Mouse (Mus musculus): Measurements from ENCODE around the gene Ocln.

The Ocln gene

DNA sequence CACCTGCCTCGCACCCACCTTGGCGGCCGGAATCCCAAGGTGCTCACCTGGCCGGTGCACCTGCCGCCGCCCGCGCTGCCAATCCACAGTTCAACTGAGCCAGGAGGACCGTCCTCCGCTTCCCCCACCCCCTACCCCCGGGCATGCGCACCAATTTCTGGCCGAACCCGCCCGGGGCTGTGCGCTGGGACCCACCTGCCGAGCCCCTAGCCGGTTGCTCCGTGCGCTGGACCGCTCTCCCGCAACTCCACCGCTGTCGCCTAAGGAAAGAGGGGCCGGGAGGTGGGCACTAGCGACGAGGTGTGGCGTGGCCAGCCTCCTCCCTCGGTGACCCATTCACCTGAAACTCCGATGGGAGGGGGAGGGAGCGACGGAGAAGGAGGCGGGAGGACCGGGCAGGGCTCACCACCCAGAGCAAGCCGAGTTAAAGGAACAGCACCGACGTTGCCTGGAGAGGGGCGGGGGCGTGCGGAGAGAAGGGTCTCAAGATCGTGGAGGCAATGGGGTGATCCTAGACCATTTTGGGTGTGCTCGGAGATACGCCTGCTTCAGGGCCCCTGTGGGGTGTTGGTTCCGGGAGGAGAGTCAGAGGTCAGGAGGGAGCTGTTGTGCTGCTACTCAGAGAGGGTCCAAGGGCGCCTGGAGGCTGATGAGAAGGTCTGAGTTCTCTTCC is at the start of gene Ocln:
Ocln (minus strand) TSS at position 350 of the 673 bp plus-strand sequence.
- peak; percentile 43 for DNase-seq (ENCODE audit: low spot score)

DNA sequence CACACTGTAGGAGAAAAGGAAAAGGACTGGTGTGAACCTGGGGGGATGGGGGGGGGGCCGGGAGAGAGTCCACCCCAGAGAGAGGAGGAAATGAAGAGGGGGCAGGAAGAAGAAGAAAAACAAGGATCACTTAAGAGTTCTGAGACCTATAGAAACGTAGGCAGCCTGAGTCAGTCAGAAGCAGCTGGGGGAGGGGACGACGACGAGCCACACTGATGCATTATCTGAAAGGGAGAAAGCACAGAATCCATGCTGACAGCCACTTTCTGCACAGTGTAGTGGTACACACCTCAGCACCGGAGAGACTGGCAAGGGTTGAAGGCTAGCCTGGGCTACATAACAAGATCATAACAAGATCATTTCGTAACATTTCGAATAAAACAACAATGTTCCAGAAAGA is 48.5 kb upstream of the Ocln start:
- DNase-seq (ENCODE audit: low spot score), result no peak

DNA sequence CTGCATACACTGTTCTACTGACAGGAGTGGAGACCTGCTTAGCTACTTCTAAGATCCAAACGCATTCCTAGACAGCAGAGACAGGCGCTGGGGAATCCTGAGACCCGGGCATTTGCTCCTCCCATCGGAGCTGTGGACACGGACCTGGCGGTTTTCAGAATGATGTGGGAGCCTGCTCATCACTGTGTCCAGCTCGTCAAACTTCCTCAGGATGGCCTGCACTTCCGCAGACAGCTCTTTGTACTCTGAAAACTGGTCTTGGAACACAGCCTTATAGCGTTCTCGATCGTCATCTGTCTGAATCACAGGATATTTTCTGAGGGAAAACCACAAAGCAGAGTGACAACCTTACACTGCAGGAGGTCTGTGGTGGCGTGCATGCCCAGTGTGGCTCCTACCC is 47.8 kb upstream of the Ocln start:
- DNase-seq (ENCODE audit: low spot score), result no peak

DNA sequence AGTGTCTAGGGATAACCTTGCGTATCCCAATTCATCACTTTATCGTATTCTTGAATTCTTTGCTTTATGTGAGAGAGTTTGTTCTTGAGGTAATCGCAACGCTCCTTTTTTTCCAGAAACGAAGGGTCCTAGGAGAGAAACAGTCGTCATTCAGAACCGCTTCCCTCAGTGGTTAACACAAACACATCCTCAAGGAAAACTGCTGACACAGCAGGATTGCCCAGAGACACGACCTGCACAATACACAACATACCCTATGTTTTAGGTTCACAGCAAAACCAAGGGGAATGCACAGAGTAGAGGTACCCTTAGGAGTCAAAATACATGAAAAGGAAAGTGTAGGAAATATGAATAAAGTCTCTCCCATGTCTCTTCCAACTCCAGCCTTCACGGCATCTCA is 44.8 kb upstream of the Ocln start:
- no peak for DNase-seq (ENCODE audit: low spot score)

DNA sequence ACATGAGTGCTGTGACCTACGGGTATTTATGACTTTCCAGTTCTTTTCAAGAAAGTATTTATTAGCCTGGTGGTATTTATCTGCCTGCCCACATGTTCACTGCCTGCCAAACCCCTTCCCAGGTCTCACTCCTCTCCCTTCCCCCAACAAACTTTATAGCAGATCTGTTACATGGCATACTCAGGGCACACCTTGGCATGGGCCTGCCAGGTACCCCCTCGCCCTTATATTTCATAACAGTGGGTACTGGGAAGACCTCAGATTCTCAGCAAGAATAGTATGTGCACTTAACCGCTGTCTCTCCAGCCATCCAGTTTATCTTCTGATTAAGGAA is 43.0 kb upstream of the Ocln start:
- DNase-seq (ENCODE audit: low spot score), result no peak

DNA sequence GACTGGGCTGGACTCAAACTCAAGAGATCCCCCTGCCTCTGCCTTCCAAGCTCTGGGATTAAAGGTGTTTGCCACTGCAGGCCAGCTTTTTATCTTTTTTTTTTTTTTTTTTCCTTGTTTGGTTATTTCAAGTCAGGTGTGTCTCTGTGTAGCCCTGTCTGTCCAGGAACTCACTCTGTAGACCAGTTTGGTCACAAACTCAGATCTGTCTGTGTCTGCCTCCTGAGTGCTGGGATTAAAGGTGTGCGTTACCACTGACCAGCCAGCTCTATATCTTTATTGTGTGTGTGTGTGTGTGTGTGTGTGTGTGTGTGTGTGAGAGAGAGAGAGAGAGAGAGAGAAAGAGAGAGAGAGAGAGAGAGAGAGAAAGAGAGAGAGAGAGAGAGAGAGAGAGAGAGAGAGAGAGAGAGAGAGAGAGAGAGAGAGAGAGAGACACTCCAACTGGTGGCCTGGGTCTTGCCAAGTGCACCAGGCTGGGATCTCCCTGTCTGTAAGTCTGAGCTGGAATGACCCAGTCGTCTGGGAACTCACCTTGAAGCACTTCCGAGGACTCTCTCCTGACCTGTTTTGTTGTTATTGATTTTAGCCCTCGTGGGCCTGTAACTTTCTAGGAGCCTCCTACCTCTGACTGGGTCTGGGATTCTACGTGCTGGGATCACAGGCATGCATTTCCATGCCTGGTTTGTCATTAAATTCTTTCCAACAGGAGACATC is 42.5 kb upstream of the Ocln start:
- no peak for DNase-seq (ENCODE audit: low spot score)

DNA sequence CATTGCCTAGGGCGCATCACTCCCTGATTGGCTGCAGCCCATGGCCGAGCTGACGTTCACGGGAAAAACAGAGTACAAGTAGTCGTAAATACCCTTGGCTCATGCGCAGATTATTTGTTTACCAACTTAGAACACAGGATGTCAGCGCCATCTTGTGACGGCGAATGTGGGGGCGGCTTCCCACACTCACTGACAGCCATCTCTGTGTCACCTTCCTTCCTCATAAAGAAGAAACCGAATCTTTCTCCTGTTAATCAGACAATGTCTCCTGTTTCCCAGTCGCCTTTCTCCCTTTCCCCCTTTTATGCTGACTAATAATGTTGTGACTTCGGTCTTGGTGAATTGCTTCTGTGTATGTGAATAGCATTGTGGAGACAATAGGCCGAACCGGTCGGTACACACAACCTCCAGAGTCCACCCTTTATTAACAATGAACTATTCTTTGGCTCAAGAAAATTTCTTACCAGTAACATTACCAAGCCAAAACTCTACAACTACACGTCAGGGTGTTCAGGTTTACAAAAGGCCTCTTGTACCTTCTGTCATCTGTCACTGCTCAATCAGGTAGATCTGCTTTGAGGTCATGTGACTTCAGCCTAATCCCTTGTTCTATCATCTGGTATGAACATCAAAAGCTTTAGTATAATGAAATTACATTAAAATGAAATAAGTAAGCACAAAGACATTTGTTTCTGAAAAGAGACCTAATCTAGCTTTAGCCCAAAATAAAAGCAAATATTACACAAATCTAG is 41.7 kb upstream of the Ocln start:
- peak; percentile 34 for DNase-seq (ENCODE audit: low spot score)

DNA sequence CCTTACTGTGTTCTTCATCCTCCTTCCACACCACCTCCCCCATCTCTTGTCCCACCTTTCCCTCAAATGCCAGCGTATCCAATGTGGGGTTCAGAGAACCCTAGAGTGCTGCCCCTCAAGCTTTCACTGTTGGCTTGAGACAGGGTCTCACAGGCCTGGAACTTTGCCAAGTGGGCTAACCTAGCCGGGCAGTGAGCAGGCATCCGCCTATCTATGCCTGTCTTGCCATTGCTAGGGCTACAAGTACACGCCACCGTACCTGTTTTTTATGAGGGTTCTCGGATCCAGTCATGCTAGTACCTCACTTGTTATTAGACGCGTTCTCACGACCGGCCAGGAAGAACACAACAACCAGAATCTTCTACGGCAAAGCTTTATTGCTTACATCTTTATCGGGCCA is 36.1 kb upstream of the Ocln start:
- DNase-seq (ENCODE audit: low spot score), result no peak

DNA sequence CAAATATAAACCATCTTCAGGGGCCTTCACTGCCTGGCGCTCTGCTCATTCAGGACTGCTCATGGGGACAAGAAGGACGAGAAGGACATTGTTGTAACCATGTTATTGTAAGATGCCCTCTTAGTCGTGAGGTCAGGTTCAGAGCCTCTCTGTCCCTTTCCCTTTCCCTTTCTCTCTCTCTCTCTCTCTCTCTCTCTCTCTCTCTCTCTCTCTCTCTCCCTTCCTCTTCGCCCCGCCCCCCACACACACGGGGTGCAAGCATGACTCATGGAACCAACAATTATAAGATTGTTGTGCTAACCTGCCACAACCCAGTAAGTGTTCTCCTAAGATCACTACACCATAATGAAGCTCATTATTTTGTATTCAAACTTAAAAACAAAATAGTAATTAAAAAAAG is 29.6 kb upstream of the Ocln start:
- DNase-seq (ENCODE audit: low spot score), result no peak

DNA sequence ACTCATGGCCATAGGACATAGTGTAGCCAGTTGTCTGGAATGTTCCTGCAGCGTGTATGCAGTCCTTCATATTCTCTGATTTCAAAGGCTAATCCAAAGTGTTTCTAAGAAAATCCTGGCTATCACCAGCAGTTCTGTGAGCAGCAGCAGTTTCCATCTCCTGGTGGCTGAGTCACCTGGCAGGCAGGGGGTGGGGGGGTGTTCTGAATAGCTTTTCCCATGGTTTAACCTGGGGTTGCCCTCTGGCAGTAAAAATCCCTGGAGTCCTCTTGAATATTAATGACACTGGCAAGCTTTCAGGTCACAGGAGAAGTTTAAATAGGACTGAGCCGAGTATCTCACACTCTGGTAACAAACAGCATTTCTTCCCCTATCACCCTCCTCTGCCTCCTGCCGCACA is 29.2 kb upstream of the Ocln start:
- no peak for DNase-seq (ENCODE audit: low spot score)

DNA sequence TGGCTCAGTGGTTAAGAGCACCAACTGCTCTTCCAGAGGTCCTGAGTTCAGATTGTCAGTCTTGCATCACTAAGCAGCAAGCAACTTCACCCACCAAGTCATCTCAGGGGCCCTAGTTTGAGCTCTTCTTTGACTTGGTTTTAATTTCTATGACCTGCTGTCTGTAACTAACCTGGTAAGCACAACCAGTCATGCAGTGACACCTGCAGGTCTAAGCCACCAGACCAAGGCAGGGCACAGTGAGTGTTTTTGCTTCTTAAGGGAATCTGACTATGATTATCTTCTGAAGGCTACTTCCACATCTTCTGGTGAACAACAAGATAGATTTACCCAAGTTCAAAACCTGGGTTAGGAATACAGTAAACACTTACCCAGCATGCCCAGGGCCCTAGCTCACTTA is 27.4 kb upstream of the Ocln start:
- DNase-seq (ENCODE audit: low spot score), result no peak

DNA sequence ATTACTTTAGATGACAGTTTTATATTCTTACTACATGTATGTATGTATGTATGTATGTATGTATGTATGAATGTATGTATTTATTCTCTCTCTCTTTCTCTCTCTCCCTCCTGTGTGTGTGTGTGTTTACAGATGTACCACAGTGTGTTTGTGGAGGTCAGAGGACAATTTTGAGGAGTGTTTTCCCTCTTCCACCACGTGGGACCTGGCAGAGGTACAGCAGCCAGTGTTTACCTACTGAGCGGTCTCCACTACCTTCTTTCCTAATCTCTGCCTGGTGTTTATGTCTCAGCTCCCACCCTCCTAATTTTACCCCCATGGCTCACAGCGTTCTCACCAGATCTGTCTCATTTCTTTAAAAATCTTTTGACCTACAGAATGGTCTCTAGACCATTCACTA is 26.7 kb upstream of the Ocln start:
- DNase-seq (ENCODE audit: low spot score), result no peak

DNA sequence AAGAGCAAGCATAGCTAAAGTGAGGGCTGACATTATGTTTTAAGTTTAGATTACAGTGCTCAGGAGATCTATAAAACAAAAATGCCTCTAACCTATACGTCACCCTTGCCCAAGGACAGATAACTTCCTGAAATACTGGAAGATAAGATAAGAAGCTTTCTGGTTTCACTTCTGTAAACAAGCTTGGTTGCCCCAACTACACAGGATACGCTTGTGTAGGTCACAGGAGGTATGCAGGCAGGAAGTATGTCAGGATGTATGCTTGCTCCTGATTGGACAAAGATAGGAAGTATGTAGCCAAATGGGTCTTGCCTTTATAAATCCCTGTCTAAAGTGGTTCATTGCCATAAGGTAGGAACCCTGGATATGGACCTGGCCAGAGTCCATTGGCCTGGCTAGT is 23.4 kb upstream of the Ocln start:
- no peak for DNase-seq (ENCODE audit: low spot score)

DNA sequence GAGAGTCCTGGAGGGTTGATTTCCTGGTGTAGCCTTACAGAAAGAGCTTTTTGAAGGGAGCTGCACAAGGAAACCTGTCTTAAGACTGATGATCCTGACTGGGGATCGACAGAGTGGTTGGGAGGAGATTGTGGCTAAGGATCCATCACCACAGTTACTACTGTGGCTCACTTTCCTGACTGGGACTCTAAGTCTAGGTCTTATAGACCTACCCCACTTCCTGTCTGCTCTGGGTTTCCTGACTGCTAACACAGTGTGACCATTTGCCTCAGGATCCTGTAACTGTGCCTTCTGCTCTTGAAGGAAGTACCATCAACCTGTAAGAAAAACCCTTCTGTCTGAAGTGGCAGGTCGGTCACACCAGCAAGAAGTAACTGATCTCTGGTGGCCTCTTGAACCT is 18.2 kb upstream of the Ocln start:
- DNase-seq (ENCODE audit: low spot score), result no peak

DNA sequence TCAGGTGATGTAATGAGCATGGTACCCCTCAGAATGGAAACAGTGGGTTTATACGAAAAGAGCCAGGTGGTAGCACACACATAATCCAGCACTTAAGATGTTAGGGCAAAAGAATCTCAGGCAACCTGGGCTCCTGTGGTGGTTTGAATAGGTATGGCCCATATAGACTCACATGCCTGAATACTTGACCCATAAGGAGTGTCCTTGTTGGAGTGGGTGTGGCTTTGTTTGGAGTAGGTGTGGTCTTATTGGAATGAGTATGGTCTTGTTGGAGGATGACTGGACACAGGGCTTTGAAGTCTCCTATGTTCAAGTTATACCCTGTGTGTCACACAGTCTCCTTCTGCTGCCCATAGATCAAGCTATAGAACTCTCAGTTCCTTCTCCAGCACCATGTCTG is 15.8 kb upstream of the Ocln start:
- DNase-seq (ENCODE audit: low spot score), result no peak

DNA sequence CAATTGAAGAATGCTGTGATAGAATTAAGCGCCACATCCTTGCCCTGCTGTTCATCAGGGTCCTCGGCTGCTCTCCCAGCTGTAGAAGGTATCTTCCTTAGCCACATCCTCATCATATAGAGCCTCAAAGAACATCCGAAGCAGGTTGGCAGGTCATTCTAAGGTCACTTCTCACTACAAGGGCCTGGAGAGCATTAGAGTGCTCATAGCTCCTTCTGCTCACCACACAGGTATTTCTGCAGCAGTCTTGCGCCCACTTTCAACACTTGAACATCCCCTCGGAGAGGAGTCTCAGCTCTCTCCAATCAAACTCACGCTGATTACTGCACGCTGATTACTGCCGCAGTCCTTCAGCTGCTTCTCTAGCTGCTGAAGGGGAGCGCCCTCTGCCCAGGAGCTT is 6.9 kb upstream of the Ocln start:
- DNase-seq (ENCODE audit: low spot score), result no peak

DNA sequence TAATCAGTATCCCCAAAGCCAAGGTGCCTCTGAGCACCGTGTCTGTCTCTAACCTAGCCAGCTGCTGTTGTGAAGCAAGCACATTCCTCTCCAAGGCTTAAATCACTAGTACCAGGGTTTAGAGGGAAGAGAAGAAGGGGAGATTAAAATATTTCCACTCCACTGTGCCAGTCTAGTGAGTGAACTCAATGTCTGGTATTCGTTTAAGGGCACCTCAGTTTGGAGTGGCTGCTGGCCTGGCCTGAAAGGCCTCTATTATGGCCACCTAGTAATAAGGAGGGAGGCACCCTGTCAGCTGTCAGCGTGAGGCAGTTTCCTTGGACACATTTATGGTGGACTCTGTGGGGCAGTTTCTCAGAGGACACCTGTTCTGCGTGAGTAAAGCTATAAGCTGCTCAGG is 4.5 kb upstream of the Ocln start:
- no peak for DNase-seq (ENCODE audit: low spot score)

DNA sequence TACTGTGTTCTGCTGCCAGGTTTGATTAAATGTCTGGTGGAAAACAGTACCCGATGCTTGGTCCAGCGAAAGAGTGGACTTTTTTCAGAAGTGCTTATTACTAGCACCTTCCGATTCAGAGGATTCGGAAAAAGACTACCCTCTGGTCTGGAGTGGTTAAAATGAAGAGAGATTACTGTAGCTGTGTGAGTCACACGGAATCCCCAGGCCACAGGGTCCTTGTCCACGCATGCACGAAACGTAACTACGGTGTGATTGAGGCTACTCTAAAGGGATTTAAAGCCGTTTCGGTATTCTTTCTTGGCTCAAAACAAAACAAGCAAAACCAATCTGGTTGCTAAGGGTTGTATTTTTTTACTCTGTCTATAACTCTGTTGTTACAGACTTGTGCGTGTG is 522 bp upstream of the Ocln start:
- no peak for DNase-seq (ENCODE audit: low spot score)

DNA sequence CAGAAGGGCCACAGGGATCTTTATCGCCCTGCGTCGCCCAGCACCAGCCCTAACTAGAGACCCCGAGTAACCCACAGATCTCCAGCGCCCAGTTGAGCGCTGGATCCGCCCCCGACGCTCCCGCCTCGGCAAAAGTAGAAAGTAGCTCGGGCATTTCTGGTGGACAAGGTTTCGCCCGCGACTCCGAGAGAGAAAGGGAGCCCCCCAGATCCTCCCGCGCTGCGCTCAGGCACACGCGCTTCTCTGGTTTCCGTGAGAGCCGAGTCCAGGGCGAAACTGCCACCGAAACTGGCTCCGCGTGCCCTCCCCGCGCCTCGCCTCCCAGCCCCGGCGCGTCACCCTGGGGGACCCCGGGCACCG is 529 bp downstream of the Ocln start:
- peak; percentile 26 for DNase-seq (ENCODE audit: low spot score)

DNA sequence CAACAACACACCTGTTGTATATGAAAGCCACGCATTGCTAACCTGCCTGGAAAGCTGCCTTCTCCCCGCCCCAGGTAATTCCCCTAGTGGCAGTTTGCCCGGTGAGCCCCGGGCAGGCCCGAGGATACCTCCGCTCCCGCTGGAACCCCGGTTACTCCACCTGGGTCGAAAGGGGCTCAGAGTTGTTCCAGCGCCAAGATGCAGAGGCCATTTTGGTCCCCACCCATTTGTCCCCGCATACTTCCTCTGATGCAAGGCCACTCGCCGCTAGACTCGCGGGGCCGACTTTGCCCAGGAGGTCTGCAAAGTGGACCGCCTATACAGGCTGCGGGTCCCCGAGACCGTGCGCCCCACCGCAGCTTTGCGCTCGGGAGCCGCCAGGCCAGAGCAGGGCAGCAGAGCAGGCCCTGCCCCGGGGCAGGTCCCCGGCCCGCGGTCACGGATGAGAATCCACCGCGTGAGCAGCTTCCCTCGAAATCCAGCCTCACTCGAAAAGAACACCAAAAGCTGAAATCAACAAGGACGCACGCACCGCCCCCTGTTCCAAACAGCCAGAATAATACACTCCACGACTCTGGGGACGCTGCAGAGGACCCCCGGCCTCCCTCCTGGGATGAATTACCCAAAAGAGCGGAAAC is 1.0 kb downstream of the Ocln start:
- DNase-seq (ENCODE audit: low spot score), result peak; percentile 19

DNA sequence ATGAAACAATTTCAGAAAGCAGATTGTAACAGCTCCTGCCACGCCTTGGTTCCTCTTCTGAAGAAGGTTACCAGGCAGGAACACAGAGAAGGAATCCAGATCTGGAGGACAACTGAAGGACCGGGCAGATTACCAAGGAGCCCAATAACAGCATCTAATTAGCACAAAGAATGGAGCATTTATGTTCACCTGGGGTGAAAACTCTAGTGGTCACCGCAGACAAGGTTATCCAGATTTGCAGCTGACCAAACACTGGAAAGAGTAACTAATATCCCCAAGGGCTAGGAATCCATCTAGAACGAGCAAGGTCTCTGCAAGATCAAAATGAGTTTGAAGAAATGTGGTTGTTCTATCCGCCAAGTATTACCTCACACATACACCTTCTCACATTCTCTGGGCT is 5.2 kb downstream of the Ocln start:
- DNase-seq (ENCODE audit: low spot score), result no peak

DNA sequence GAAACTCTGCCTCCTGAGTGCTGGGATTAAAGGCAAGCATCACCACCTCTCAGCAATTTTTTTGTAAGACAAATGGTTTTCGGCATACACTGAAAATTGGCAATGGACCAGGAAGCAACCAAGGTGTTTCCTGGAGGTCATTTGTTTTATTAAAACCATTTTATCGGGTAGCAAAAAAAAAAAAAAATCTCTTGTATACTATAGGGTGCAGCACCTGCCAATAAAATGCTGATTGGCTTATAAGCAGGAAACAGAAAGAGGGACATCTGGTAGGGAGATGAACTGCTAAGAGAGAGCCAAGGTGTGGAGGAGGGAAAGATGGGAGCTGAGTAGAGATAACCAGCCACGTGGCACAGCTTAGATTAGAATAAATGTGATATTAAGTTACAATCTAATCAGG is 7.0 kb downstream of the Ocln start:
- no peak for DNase-seq (ENCODE audit: low spot score)

DNA sequence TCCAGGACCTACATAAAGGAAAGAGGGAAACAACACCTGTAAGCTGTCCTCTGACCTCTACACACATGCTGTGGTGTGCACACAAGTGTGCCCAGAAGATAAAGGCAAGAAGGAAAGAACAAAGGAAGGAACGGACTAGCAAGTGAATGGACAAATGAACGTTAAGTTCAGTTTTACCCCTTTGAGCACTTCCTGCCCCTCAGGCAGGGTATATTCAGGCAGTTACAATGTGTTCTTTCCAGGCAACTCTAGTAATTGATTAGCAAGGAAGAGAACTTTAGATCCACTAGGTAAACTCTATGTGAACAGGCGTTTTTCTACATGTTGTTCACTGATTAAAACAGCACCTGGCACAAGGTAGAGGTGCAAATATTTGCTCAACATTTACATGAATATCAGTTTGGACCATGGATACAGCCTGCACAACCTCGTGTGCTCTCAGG is 8.3 kb downstream of the Ocln start:
- DNase-seq (ENCODE audit: low spot score), result no peak
